Mouse (Mus musculus) heart, embryonic 13.5 days (tissue): Measurements from ENCODE around the gene Chodl. TPM values are rescaled to one million over a fixed set of nuclear protein-coding genes. Genes with fewer than 3 reads are reported as not detected.

Experiments used
- ATAC-seq: fragments of 200-750 bp; cut with Nextera tagmentation; 2 replicates; pipeline ENCODE4 v1.8.0; 2017; ENCODE audit warnings: moderate TSS enrichment; ENCODE audit not compliant: insufficient number of reproducible peaks, low FRiP score, low TSS enrichment; ENCODE audit errors: extremely low read depth
- H3K27ac ChIP-seq: fragments of 300-500 bp; sonication (generic); replicated peaks from 2 replicates; pipeline ENCODE4 v1.5.1; 2015; ENCODE audit warnings: moderate library complexity, mild to moderate bottlenecking, inconsistent platforms
- H3K27me3 ChIP-seq: fragments of 300-500 bp; sonication (generic); replicated peaks from 2 replicates; pipeline ENCODE4 v1.6.1; 2015; ENCODE audit warnings: mild to moderate bottlenecking, inconsistent platforms
- H3K36me3 ChIP-seq: fragments of 300-500 bp; sonication (generic); 2 replicates; pipeline ENCODE4 v1.6.1; 2015; ENCODE audit warnings: mild to moderate bottlenecking, inconsistent platforms
- H3K4me1 ChIP-seq: fragments of 300-500 bp; sonication (generic); 2 replicates; pipeline ENCODE4 v1.6.1; 2015; ENCODE audit warnings: inconsistent platforms
- H3K4me2 ChIP-seq: fragments of 300-500 bp; sonication (generic); 2 replicates; pipeline ENCODE4 v1.6.1; 2015; ENCODE audit warnings: inconsistent platforms, mild to moderate bottlenecking, moderate library complexity
- H3K4me3 ChIP-seq: fragments of 300-500 bp; sonication (generic); 2 replicates; pipeline ENCODE4 v1.5.1; 2015; ENCODE audit warnings: moderate library complexity, mild to moderate bottlenecking, inconsistent platforms
- H3K9ac ChIP-seq: fragments of 300-500 bp; sonication (generic); 2 replicates; pipeline ENCODE4 v1.6.1; 2015; ENCODE audit warnings: inconsistent platforms, mild to moderate bottlenecking, moderate library complexity
- H3K9me3 ChIP-seq: fragments of 300-500 bp; sonication (generic); 2 replicates; pipeline ENCODE4 v1.6.1; 2016; ENCODE audit warnings: inconsistent platforms
- WGBS: fragments of 180-500 bp; shearing (Covaris S2); methylation state at CpG from one replicate; pipeline ENCODE4 v1.1.7; 2015; ENCODE audit warnings: mixed read lengths; 5-methylcytosine and 5-hydroxymethylcytosine counted together
- polyA plus RNA-seq: library from polyadenylated mRNA; unstranded; fragments of >200 nt; fragmentation: Nextera tagmentation; extraction: Ambion mirVana; gene quantifications from 2 replicates; pipeline ENCODE4 v1.2.1, GENCODE M21; 2015

Chodl gene
- 0.72 and 0.75 TPM in 2 replicates for polyA plus RNA-seq

DNA sequence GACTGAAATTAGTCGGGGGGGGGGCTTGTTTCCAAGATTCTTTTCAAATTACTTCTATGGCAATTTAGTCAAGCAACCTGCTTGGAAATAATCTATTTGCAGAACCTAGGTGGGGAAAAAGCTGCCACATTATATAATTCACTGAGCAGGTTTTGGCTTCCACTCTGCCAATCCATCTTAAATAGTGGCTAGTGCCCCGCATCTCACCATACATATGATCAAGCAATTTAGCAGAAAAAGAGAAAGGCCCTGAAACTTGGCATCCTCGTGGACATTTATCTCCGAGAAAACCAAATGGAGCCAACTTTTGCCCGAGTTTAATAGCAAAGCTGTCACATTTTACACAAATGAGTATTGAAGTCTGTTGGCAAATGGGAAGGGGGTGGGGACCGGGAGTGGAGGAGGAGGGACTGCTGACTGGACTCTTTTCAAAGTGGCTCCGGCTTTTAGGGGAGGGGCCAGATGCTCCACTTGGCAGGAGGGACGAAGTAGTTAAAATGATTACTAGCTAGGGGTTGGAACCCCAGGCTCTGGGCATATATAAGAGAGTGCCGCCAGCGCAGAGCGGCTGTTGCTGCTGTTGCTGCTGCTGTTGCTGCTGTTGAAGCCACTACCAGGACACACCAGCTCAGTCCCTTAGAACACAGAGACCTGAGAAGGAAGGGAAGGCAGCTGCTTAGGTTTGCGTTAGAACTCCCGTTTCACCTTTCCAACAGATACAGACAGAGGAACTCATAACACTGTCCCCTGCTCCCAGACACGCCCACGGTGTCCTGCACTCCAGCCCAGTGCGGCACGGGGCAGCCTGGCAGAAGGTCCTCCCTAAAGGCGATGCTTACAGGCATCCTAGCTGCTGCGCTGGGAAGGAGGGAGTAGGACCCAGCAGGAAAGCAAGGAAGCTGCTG, at the start of gene Chodl:
TSS of gene Chodl (plus strand) at position 567 of the 905 bp plus-strand sequence.
- H3K4me2 ChIP-seq = peak within 1 kb of the TSS; percentile 96
- peaks cover 15% of the 10 kb centered on the region for H3K4me1 ChIP-seq
- H3K9ac ChIP-seq = peak within 1 kb of the TSS; percentile 71
- peaks cover 9% of the 10 kb centered on the region for H3K27me3 ChIP-seq
- H3K27ac ChIP-seq = no peak within 1 kb of the TSS
- peak within 1 kb of the TSS; percentile 53 for H3K4me3 ChIP-seq
- 11% methylated on average over 19 of the region's 19 CpGs for WGBS
- no peak; the same call in 1 of the 2 replicates for ATAC-seq
- H3K9me3 ChIP-seq = no peaks in the 10 kb centered on the region
- no peaks in the 10 kb centered on the region for H3K36me3 ChIP-seq

DNA sequence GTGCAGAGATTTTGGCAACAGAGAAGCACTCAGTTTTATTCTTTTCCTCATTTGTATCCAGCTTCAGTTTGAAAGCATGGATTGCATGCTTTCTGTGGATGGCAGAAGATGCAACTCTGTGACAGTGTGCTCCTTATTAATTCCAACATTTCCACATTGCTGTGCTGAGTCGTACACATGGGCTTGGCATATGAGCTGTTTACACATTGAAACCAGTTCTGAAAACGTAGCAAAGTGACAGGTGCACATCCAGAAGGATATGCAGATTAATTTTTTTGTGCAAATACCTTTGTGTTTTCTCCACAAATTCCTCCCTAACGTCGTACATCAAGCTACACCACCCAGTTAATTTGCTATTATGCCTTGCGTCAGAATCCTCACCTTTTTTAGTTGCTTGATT, 8.1 kb upstream of the Chodl start:
- no peaks in the 10 kb centered on the region for H3K9me3 ChIP-seq
- H3K27me3 ChIP-seq = no peaks in the 10 kb centered on the region
- no peak overlapping the region for H3K4me3 ChIP-seq
- WGBS = 71% methylated on average over 5 of the region's 5 CpGs
- H3K4me1 ChIP-seq = no peaks in the 10 kb centered on the region
- no peak for ATAC-seq
- no peak overlapping the region for H3K4me2 ChIP-seq
- H3K9ac ChIP-seq = no peak overlapping the region
- H3K27ac ChIP-seq = no peak overlapping the region
- no peaks in the 10 kb centered on the region for H3K36me3 ChIP-seq

DNA sequence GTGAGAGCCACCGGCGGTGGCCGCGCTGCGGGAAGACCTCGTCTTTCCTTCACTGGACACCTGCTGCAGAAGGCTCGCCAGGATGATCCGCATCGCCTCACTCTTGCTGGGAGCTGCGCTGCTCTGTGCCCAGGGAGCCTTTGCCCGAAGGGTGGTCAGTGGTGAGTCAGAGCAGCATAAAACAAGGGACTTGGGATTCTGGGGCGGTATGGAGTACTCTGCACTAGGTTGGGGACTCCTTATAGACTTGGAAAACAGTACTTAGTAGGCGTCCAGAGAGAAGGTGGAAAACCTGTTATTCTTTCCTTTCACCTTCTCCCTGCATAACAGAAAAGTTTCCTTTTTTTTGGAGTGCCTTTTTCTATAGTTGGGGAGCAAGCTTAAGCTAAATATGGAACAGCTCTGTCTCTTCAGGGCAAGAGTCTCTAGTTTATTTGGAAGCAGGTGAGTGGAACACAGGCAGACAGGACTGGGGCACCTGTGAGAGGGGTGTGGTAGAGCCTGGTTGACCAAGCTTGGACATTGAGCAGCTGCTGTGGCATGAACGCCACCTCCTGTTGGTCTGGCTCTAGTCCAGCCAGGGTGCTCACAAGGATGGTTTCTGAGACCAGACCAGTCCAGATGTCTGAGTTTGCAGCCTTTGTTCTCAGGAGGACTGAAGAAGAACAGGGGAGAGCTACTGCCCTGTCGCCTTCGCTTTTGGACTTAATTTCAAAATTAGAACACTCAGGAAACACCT, 708 bp downstream of the Chodl start:
- WGBS = 11% methylated on average over 16 of the region's 16 CpGs
- no peak for ATAC-seq

DNA sequence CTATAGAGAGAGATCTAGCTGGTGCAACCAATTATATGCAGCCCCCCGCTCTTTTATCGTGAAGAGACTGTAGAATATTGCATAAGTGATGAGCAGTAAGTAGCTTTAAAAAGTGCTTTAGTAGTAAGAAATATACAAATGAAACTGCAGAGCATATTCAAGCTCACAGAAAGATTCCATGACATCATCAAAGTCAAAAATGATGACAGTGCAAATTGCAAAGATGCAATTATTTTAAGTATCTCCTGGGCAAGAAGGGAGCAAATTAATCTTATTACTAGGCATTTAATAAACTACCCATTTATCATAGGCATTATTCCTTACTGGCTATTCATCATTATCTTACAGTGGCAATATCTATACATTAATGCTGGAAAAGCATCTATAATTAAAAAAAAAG, 3.5 kb downstream of the Chodl start:
- Histone ChIP-seq H3K9ac (no peak overlapping the region), H3K36me3 (no peaks in the 10 kb centered on the region), H3K9me3 (no peaks in the 10 kb centered on the region), H3K27me3 (peaks cover 9% of the 10 kb centered on the region), H3K27ac (no peak overlapping the region), H3K4me3 (no peak overlapping the region), H3K4me1 (peaks cover 15% of the 10 kb centered on the region), H3K4me2 (no peak overlapping the region)
- WGBS = 85% methylated on average over 2 of the region's 2 CpGs
- no peak for ATAC-seq

More for the DNA sequence above, 708 bp downstream of the Chodl start:
- Histone ChIP-seq H3K36me3 (no peaks in the 10 kb centered on the region), H3K9ac (peak overlapping the region; percentile 71), H3K27ac (no peak overlapping the region), H3K4me1 (peaks cover 15% of the 10 kb centered on the region), H3K4me3 (peak overlapping the region; percentile 53), H3K9me3 (no peaks in the 10 kb centered on the region), H3K27me3 (peaks cover 9% of the 10 kb centered on the region), H3K4me2 (peak overlapping the region; percentile 96)

DNA sequence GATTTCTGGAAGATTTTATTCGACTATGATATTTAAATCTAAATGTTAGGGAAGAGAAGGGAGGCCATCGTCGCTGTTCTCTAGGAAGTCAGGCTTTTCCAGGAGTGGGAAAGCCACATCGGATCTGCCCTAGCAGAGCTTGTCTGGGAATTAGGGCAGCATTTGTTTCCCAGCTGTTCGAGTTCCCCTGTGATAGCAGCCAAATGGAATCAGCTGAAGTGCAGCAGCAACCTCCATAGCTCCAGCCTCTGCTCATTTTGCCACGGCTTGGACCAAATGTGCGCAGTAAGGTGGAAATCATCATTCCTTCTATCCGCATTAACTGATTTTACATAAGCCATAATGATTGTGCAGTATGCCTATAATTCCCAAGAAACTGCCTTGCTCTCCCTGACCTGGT, 7.0 kb downstream of the Chodl start:
- no peak for ATAC-seq
- 58% methylated on average over 8 of the region's 8 CpGs for WGBS

DNA sequence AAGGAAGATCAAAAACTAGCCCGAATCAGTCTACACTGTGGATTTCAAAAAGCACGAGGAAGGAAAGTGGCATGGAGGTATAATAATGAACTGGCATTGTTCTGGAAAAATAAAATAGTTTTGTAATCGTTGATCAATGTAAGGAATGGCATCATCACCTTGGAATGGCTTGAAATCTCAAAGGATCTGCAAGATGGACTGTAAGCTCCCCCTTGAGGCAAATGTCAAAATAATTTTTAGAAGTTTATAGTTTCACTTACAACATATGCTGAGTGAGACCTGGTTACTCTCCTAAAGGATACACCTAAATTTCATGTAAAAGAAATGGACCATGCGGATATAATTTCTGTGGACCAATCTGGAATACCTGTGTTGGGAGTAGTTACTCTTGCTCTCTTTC, 19.6 kb downstream of the Chodl start:
- no peaks in the 10 kb centered on the region for H3K9me3 ChIP-seq
- H3K27me3 ChIP-seq = no peaks in the 10 kb centered on the region
- H3K4me2 ChIP-seq = no peak overlapping the region
- H3K9ac ChIP-seq = no peak overlapping the region
- no peak overlapping the region for H3K27ac ChIP-seq
- 71% methylated on average over 4 of the region's 4 CpGs for WGBS
- no peak overlapping the region for H3K4me3 ChIP-seq
- H3K4me1 ChIP-seq = no peaks in the 10 kb centered on the region
- H3K36me3 ChIP-seq = no peaks in the 10 kb centered on the region
- no peak for ATAC-seq

More for the DNA sequence above, 7.0 kb downstream of the Chodl start:
- Histone ChIP-seq H3K4me2 (no peak overlapping the region), H3K27ac (no peak overlapping the region), H3K27me3 (no peaks in the 10 kb centered on the region), H3K9ac (no peak overlapping the region), H3K4me3 (no peak overlapping the region), H3K9me3 (peaks cover 5% of the 10 kb centered on the region; the same call in 1 of the 2 replicates), H3K4me1 (no peaks in the 10 kb centered on the region), H3K36me3 (no peaks in the 10 kb centered on the region)

DNA sequence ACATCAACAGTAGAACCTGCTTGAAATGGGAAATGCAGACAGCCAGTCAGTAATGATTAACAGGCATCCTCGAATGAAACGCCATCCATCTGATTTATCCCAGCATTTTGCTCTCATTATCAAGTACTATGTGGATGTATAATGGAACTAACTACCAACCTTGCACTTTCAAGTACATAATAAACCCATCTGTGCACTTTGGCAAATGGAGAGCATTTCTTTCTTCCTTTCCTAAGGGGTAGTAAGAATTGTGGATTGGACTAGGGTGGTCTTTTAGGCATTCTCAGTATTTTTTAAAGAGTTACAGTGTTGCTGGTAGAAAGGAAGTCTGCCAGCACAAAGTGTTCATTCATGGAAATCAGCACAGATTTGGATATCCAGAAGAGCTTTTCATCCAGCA, 26.7 kb downstream of the Chodl start:
- ATAC-seq = no peak
- Histone ChIP-seq H3K9ac (no peak overlapping the region), H3K4me2 (no peak overlapping the region), H3K36me3 (no peaks in the 10 kb centered on the region), H3K27ac (no peak overlapping the region), H3K4me3 (no peak overlapping the region), H3K4me1 (no peaks in the 10 kb centered on the region), H3K9me3 (no peaks in the 10 kb centered on the region), H3K27me3 (no peaks in the 10 kb centered on the region)
- 70% methylated on average over 2 of the region's 2 CpGs for WGBS

DNA sequence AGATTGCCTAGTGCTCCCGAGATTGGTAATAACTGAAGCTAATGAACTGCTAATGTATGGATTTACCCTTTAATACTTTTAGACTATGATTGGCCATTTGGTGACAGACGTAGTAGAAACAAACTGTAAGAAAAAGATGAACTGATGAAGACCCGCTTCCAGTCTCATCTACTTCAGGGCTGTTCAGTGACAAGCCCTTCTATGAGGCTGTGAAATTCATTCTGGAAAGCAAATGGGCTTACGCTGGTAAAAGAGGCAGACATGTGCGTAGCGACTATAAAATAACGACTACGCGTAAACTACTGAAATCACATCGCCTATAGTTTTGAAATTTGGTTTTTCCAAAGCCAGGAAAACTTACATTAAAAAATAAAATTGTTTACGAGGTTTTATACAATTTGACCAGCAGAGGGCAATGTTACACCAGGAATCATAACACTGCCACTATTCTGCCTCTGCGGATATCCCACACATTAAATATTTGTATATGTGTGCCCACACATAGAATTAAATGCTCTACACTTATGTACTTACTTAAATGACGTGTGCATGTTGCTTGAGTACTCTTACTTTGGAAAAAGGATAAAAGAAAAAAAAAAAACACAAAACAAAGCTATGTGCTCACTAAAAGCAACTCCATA, 38.5 kb downstream of the Chodl start:
- H3K9me3 ChIP-seq = no peaks in the 10 kb centered on the region
- ATAC-seq = no peak
- 27% methylated on average over 13 of the region's 13 CpGs for WGBS
- H3K9ac ChIP-seq = no peak overlapping the region
- no peaks in the 10 kb centered on the region for H3K36me3 ChIP-seq
- H3K4me2 ChIP-seq = no peak overlapping the region
- no peak overlapping the region for H3K27ac ChIP-seq
- H3K4me3 ChIP-seq = no peak overlapping the region
- H3K4me1 ChIP-seq = no peaks in the 10 kb centered on the region
- H3K27me3 ChIP-seq = no peaks in the 10 kb centered on the region

DNA sequence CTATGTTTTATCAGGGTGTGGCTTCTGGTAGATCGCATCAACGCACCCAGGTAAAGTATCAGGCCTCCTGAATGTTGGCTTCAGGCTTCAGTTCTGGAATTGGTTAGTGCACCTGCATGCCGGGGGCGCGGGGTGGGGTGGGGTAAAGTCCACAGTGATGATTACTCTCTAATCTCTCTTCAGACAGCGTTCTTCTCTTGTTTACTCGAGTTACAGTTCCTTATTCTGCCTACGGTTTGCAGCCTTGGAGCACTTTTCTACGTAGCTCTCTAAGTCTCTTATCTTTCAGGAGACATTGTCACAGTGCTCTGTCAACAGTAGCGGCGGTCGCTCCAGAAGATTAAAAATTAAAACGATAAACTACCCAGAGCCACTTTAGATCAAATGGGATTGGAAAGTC, 43.4 kb downstream of the Chodl start:
- Histone ChIP-seq H3K9ac (no peak overlapping the region), H3K27ac (no peak overlapping the region), H3K9me3 (no peaks in the 10 kb centered on the region), H3K27me3 (no peaks in the 10 kb centered on the region), H3K4me1 (no peaks in the 10 kb centered on the region), H3K4me3 (no peak overlapping the region), H3K4me2 (no peak overlapping the region), H3K36me3 (no peaks in the 10 kb centered on the region)
- WGBS = 68% methylated on average over 13 of the region's 13 CpGs
- no peak for ATAC-seq

DNA sequence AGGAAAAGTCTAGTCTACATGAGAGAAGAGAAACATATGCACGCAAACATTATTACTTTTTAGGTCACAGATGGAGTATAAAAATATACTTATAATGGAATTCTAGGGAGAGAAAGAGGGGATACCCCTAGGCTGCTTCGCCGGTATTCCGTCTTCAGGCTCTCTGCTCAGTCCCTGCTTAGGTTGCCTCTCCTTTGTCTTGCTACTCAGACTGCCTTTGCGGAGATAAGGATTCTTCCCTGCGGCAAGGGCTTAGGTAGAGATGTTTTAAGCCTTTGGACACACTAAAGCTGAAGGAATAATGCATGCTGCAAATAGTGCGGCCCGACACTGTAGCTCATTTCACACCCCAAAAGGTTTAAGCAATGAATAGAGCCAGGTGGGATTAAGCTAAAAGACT, 45.6 kb downstream of the Chodl start:
- no peaks in the 10 kb centered on the region for H3K27me3 ChIP-seq
- no peaks in the 10 kb centered on the region for H3K4me1 ChIP-seq
- no peaks in the 10 kb centered on the region for H3K9me3 ChIP-seq
- H3K36me3 ChIP-seq = no peaks in the 10 kb centered on the region
- H3K9ac ChIP-seq = no peak overlapping the region
- no peak overlapping the region for H3K4me3 ChIP-seq
- no peak overlapping the region for H3K4me2 ChIP-seq
- no peak overlapping the region for H3K27ac ChIP-seq
- no peak for ATAC-seq
- WGBS = 64% methylated on average over 8 of the region's 8 CpGs
